Mouse (Mus musculus): ENCODE data around the gene Gsdmc3.
"Not testable (repeated sequence)": the region's sequence is repeated elsewhere in the genome, so short reads cannot be mapped to it uniquely, and the experiment has no call there.

The Gsdmc3 gene

GRCm38 (mm10) chr15:63878458-63878857 is at the start of gene Gsdmc3:
Gene Gsdmc3 (minus strand): TSS chr15:63878558.
- DNase-seq, result not testable (repeated sequence)

GRCm38 (mm10) chr15:63926201-63926600 is 47.8 kb upstream of the Gsdmc3 start:
- peak; percentile 34 for DNase-seq

GRCm38 (mm10) chr15:63924484-63924883 is 46.1 kb upstream of the Gsdmc3 start:
- DNase-seq, result no peak

GRCm38 (mm10) chr15:63921618-63922017 is 43.3 kb upstream of the Gsdmc3 start:
- DNase-seq, result not testable (repeated sequence)

GRCm38 (mm10) chr15:63919728-63920127 is 41.4 kb upstream of the Gsdmc3 start:
- not testable (repeated sequence) for DNase-seq

GRCm38 (mm10) chr15:63916584-63916983 is 38.2 kb upstream of the Gsdmc3 start:
- DNase-seq, result not testable (repeated sequence)

GRCm38 (mm10) chr15:63912197-63912596 is 33.8 kb upstream of the Gsdmc3 start, which contains the start of gene Gsdmc4:
Gene Gsdmc4 (minus strand): TSS chr15:63912297.
- DNase-seq, result not testable (repeated sequence)

- not testable (repeated sequence) for DNase-seq
These were observed 31.5 kb upstream of the Gsdmc3 start for GRCm38 (mm10) chr15:63909896-63910295.

- DNase-seq, result peak; percentile 39
These were observed 17.4 kb upstream of the Gsdmc3 start for GRCm38 (mm10) chr15:63895560-63896353.

- DNase-seq, result not testable (repeated sequence)
These were observed 10.1 kb upstream of the Gsdmc3 start for GRCm38 (mm10) chr15:63888440-63888839.

- not testable (repeated sequence) for DNase-seq
These were observed 9.6 kb upstream of the Gsdmc3 start for GRCm38 (mm10) chr15:63887949-63888348.

GRCm38 (mm10) chr15:63876160-63876559 is 2.2 kb downstream of the Gsdmc3 start:
- not testable (repeated sequence) for DNase-seq

GRCm38 (mm10) chr15:63861965-63862364 is 16.4 kb downstream of the Gsdmc3 start:
- not testable (repeated sequence) for DNase-seq
